Mouse (Mus musculus): ENCODE results near the gene Lmntd1. TPM values are rescaled to one million over a fixed set of nuclear protein-coding genes. Genes with fewer than 3 reads are reported as not detected.

The Lmntd1 gene
- polyA plus RNA-seq, 1 experiment, result 0.38 TPM

- WGBS, result 98% methylated on average over 12 of the region's 12 CpGs
- H3K27ac ChIP-seq (ENCODE audit: control insufficient read depth, insufficient read depth, low read length), result no peak overlapping the region
- TF ChIP-seq CTCF (IDR thresholded peaks at IDR 0.05; ENCODE audit: borderline replicate concordance, control insufficient read depth, extremely low read depth, insufficient read depth, low read length, poor library complexity), result no peak
- TF ChIP-seq POLR2A (IDR thresholded peaks at IDR 0.05; ENCODE audit: control insufficient read depth, extremely low read depth, insufficient read depth, low read length, poor library complexity), result no peak
- no peaks in the 10 kb centered on the region for H3K36me3 ChIP-seq (ENCODE audit: control insufficient read depth, insufficient read depth, low read length)
- H3K27me3 ChIP-seq (ENCODE audit: control insufficient read depth, insufficient read depth, low read length), result no peaks in the 10 kb centered on the region
- H3K4me1 ChIP-seq (replicated peaks; ENCODE audit: control insufficient read depth, insufficient read depth, low read length), result no peaks in the 10 kb centered on the region
- H3K4me3 ChIP-seq (ENCODE audit: control insufficient read depth, insufficient read depth, low read length), result no peak overlapping the region
- DNase-seq, result no peak
Observed at GRCm38 (mm10) chr6:145544304-145544703, 69.8 kb downstream of the Lmntd1 start.

GRCm38 (mm10) chr6:145539568-145539859 lies 74.6 kb downstream of the Lmntd1 start:
- H3K36me3 ChIP-seq (ENCODE audit: control insufficient read depth, insufficient read depth, low read length), result no peaks in the 10 kb centered on the region
- TF ChIP-seq POLR2A (IDR thresholded peaks at IDR 0.05; ENCODE audit: control insufficient read depth, extremely low read depth, insufficient read depth, low read length, poor library complexity) (no peak), CTCF (IDR thresholded peaks at IDR 0.05; ENCODE audit: borderline replicate concordance, control insufficient read depth, extremely low read depth, insufficient read depth, low read length, poor library complexity) (no peak)
- DNase-seq, result no peak
- no peaks in the 10 kb centered on the region for H3K4me1 ChIP-seq (replicated peaks; ENCODE audit: control insufficient read depth, insufficient read depth, low read length)
- no peak overlapping the region for H3K4me3 ChIP-seq (ENCODE audit: control insufficient read depth, insufficient read depth, low read length)
- no peak overlapping the region for H3K27ac ChIP-seq (ENCODE audit: control insufficient read depth, insufficient read depth, low read length)
- 95% methylated on average over 6 of the region's 6 CpGs for WGBS
- no peaks in the 10 kb centered on the region for H3K27me3 ChIP-seq (ENCODE audit: control insufficient read depth, insufficient read depth, low read length)

GRCm38 (mm10) chr6:145538787-145539567 lies 75.1 kb downstream of the Lmntd1 start:
- TF ChIP-seq POLR2A (IDR thresholded peaks at IDR 0.05; ENCODE audit: control insufficient read depth, extremely low read depth, insufficient read depth, low read length, poor library complexity), result no peak
- TF ChIP-seq CTCF (IDR thresholded peaks at IDR 0.05; ENCODE audit: borderline replicate concordance, control insufficient read depth, extremely low read depth, insufficient read depth, low read length, poor library complexity), result no peak
- Histone ChIP-seq H3K4me1 (replicated peaks; ENCODE audit: control insufficient read depth, insufficient read depth, low read length) (no peaks in the 10 kb centered on the region), H3K4me3 (ENCODE audit: control insufficient read depth, insufficient read depth, low read length) (no peak overlapping the region), H3K27ac (ENCODE audit: control insufficient read depth, insufficient read depth, low read length) (no peak overlapping the region), H3K36me3 (ENCODE audit: control insufficient read depth, insufficient read depth, low read length) (no peaks in the 10 kb centered on the region), H3K27me3 (ENCODE audit: control insufficient read depth, insufficient read depth, low read length) (no peaks in the 10 kb centered on the region)
- DNase-seq, result no peak
- WGBS, result 96% methylated on average over 11 of the region's 11 CpGs

- DNase-seq, result no peak
- TF ChIP-seq POLR2A (IDR thresholded peaks at IDR 0.05; ENCODE audit: control insufficient read depth, extremely low read depth, insufficient read depth, low read length, poor library complexity), result no peak
- TF ChIP-seq CTCF (IDR thresholded peaks at IDR 0.05; ENCODE audit: borderline replicate concordance, control insufficient read depth, extremely low read depth, insufficient read depth, low read length, poor library complexity), result no peak
- 54% methylated on average over 3 of the region's 3 CpGs for WGBS
Observed at GRCm38 (mm10) chr6:145530464-145530863, 83.7 kb downstream of the Lmntd1 start.

GRCm38 (mm10) chr6:145523337-145523736 lies 90.8 kb downstream of the Lmntd1 start:
- WGBS, result 73% methylated on average over 9 of the region's 9 CpGs
- Histone ChIP-seq H3K27me3 (ENCODE audit: control insufficient read depth, insufficient read depth, low read length) (no peaks in the 10 kb centered on the region), H3K4me3 (ENCODE audit: control insufficient read depth, insufficient read depth, low read length) (no peak overlapping the region), H3K4me1 (replicated peaks; ENCODE audit: control insufficient read depth, insufficient read depth, low read length) (no peaks in the 10 kb centered on the region), H3K36me3 (ENCODE audit: control insufficient read depth, insufficient read depth, low read length) (no peaks in the 10 kb centered on the region), H3K27ac (ENCODE audit: control insufficient read depth, insufficient read depth, low read length) (no peak overlapping the region)
- no peak for TF ChIP-seq CTCF (IDR thresholded peaks at IDR 0.05; ENCODE audit: borderline replicate concordance, control insufficient read depth, extremely low read depth, insufficient read depth, low read length, poor library complexity)
- no peak for TF ChIP-seq POLR2A (IDR thresholded peaks at IDR 0.05; ENCODE audit: control insufficient read depth, extremely low read depth, insufficient read depth, low read length, poor library complexity)
- no peak for DNase-seq

More at GRCm38 (mm10) chr6:145530464-145530863, 83.7 kb downstream of the Lmntd1 start:
- no peak overlapping the region for H3K27ac ChIP-seq (ENCODE audit: control insufficient read depth, insufficient read depth, low read length)
- no peak overlapping the region for H3K4me3 ChIP-seq (ENCODE audit: control insufficient read depth, insufficient read depth, low read length)
- no peaks in the 10 kb centered on the region for H3K36me3 ChIP-seq (ENCODE audit: control insufficient read depth, insufficient read depth, low read length)
- H3K4me1 ChIP-seq (replicated peaks; ENCODE audit: control insufficient read depth, insufficient read depth, low read length), result no peaks in the 10 kb centered on the region
- no peaks in the 10 kb centered on the region for H3K27me3 ChIP-seq (ENCODE audit: control insufficient read depth, insufficient read depth, low read length)

- no peak overlapping the region for H3K4me3 ChIP-seq (ENCODE audit: control insufficient read depth, insufficient read depth, low read length)
- 99% methylated on average over 12 of the region's 12 CpGs for WGBS
Observed at GRCm38 (mm10) chr6:145522617-145523016, 91.5 kb downstream of the Lmntd1 start.

More at GRCm38 (mm10) chr6:145522617-145523016, 91.5 kb downstream of the Lmntd1 start:
- no peaks in the 10 kb centered on the region for H3K27me3 ChIP-seq (ENCODE audit: control insufficient read depth, insufficient read depth, low read length)
- no peaks in the 10 kb centered on the region for H3K4me1 ChIP-seq (replicated peaks; ENCODE audit: control insufficient read depth, insufficient read depth, low read length)
- H3K36me3 ChIP-seq (ENCODE audit: control insufficient read depth, insufficient read depth, low read length), result no peaks in the 10 kb centered on the region
- TF ChIP-seq CTCF (IDR thresholded peaks at IDR 0.05; ENCODE audit: borderline replicate concordance, control insufficient read depth, extremely low read depth, insufficient read depth, low read length, poor library complexity) (no peak), POLR2A (IDR thresholded peaks at IDR 0.05; ENCODE audit: control insufficient read depth, extremely low read depth, insufficient read depth, low read length, poor library complexity) (no peak)
- no peak overlapping the region for H3K27ac ChIP-seq (ENCODE audit: control insufficient read depth, insufficient read depth, low read length)
- no peak for DNase-seq
